Mouse (Mus musculus): ENCODE results near the gene Ddx59.

GRCm38 (mm10) chr1:136414798-136415755, at the start of gene Ddx59:
- TF ChIP-seq CTCF (IDR thresholded peaks at IDR 0.05; ENCODE audit: borderline replicate concordance, insufficient read depth, low read depth, low read length) (no peak), POLR2A (IDR thresholded peaks at IDR 0.05; ENCODE audit: borderline replicate concordance, insufficient read depth, low read length) (peak; percentile 79)

Data from cerebellum, adult 2 months (tissue).